Mouse (Mus musculus) 3T3-L1 (cell line): ENCODE data around the gene Pgp.
"Not testable (repeated sequence)": the region's sequence is repeated elsewhere in the genome, so short reads cannot be mapped to it uniquely, and the experiment has no call there.

Source experiments
- DNase-seq: peaks from one replicate; pipeline ENCODE4 v3.0.0-alpha.2; 2015; ENCODE audit warnings: low read depth, low spot score

Gene Pgp

DNA sequence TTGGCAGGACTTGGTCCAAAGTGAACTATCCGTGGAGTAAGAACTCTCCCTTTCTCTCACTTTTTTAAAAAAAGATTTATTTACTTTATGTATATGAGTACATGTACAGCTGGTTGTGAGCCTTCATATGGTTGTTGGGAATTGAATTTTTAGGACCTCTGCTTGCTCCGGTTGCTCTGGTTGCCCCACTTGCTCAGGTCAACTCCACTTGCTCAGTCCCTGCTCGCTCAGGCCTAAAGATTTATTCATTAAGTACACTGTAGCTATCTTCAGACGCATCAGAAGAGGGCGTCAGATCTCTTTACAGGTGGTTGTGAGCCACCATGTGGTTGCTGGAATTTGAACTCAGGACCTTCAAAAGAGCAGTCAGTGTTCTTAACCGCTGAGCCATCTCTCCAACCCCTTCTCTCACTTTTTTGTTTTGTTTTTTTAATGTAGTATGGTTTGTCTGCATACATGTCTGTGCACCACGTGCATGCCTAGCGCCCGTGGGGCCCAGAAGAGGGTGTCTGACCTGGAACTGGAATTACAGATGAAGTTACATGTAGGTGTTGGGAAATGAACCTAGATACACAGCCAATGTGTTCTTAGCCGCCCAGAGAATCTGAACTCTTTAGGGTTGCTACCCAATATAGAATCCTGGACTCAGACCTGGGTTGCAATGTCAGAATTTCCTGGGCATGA, 14.5 kb upstream of the Pgp start:
- DNase-seq, result not testable (repeated sequence)

DNA sequence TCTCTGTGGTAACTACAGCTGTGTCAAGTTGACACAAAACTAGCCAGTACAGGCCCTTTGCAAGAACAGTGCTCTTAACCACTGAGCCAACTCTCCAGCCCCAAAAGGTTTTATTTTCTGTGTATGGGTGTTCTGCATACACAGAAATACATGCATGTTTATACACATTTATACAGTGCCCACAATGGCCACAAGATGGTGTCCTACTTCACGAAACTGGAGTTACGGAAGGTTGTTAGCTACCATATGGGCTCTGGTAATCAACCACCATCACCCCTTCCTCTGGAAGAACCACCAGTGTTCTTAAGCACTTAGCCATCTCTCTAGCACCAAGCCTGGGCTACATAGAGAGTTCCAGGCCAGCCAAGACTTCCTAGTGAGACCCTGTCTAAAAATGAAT, 8.6 kb upstream of the Pgp start:
- DNase-seq, result peak; percentile 86

DNA sequence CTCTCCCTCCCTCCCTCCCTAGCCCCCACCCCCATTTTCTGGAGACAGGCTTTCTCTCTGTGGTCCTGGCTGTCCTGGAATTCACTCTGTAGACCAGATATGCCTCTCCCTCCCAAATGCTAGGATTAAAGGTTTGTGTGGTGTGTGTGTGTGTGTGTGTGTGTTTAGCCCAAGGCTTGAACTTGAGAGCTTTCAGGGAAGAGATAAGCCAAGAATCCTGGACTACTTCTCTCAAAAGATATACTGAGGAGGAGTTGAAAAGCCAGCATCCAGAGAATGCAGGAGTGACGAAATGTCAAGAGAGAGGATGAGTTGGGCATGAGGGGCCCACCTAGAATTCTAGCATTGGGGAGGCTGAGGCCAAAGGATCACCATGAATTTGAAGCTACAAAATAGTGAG, 7.3 kb upstream of the Pgp start:
- DNase-seq, result no peak

DNA sequence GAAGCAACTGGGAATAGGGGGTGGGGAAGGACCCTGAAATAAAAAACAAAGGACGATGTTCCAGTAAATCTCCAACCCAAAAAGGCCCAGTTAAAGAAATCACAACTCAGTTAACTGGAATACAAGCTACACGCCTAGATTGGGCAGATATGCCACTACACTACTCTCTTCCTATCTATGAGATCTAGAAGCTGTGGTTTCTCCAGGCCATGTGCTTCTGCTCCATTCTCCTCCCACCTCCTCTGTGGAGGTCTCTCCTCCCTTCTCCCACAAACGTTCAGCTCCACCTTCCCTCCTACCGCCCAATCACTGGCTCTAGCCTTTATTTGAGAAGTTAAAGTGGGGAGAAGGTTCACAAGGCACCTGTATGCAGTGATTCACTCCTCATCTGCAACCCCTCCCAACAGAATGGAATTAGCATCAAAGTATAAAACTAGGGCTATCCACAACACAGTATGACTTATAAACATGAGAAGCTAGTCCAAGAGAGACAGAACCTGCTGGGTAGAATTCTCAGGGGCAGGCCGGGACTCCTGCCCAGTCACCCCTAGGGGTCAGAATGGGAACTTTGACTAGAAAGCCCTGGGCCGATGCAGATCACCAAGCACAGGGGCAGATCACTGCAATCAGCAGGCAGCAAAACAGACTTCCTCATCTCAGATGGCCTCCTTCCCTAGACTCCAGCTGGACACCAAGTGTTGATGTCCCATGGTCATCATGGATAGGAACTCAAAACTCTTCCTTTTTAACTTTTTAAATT, 6.6 kb upstream of the Pgp start:
- peak; percentile 63 for DNase-seq

DNA sequence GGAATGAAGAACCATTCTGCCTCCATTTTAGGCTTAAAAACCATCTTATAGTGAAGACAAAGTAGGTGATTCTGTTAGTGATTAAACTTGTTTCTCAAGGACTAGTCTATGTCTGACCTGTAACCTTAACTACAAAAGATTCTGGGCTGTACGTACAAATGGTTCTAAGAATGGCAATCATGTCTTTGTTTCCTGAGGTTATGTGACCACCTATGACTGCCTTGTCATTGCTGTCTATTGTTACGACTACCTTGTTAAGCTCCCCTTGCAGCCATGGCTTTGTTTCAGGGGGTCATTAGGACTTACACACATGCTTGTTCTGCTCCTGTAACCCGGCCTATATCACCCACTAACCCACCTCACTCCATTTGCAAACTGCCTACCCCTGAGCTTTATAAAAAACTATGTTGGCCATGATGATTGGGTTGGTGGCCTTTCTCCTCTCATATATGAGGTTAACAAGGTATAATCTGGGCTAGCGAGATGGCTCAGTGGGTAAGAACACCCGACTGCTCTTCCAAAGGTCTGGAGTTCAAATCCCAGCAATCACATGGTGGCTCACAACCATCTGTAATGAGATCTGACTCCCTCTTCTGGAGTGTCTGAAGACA, 1.5 kb upstream of the Pgp start:
- DNase-seq, result no peak

DNA sequence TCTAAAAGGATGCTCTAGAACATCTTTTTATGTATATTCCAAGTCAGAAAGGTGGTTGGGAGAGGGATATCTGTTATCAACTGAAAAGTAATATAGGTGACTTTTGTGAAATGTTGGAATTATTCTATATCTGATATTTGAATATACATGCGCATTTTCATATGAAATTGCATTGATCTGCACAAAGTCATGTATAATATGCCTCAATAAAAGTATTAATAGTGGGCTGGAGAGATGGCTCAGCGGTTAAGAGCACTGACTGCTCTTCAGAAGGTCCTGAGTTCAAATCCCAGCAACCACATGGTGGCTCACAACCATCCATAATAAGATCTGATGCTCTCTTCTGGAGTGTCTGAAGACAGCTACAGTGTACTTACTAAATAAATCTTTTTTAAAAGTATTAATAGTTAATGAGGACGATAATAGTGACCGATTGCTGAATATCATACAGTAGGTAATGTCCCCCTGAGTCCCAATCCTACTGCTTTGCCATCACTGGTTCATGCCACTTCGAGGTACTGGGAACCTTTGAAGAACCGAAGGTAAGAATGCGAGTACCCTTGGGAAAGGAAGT, 769 bp upstream of the Pgp start:
- no peak for DNase-seq

DNA sequence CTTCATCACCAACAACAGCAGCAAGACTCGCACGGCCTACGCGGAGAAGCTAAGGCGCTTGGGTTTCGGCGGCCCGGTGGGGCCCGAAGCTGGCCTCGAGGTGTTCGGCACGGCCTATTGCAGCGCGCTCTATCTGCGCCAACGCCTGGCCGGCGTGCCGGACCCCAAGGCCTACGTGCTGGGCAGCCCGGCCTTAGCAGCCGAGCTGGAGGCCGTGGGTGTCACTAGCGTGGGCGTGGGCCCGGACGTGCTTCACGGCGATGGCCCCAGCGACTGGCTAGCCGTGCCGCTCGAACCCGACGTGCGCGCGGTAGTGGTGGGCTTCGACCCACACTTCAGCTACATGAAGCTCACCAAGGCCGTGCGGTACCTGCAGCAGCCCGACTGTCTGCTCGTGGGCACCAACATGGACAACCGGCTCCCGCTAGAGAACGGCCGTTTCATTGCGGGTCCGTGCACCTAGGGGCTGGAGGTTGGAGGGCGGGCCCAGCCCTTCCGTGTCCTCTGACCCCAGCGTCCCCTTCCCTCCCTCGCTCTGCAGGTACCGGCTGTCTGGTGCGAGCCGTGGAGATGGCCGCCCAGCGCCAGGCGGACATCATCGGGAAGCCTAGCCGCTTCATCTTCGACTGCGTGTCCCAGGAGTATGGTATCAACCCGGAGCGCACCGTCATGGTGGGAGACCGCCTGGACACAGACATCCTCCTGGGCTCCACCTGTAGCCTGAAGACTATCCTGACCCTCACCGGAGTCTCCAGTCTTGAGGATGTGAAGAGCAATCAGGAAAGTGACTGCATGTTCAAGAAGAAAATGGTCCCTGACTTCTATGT, 722 bp downstream of the Pgp start:
- peak; percentile 44 for DNase-seq

DNA sequence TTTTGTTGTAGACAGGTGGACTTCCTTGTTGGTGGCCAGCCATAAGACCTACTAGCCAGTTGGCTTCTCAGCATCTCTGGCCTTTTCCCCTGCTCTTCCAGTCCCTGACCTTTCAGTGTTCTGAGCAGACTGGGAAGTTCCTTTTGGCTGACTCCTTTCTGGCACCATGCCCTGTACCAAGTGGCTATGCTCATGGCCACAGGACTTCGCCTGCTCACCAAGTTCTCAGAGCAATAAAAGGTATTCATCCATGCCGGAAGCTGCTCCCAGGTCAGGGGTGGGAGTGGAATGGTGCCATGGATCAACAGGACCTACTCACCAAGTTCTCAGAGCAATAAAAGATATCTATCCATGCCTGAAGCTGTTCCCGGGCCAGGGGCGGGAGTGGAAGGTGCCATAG, 2.3 kb downstream of the Pgp start:
- peak; percentile 71 for DNase-seq

DNA sequence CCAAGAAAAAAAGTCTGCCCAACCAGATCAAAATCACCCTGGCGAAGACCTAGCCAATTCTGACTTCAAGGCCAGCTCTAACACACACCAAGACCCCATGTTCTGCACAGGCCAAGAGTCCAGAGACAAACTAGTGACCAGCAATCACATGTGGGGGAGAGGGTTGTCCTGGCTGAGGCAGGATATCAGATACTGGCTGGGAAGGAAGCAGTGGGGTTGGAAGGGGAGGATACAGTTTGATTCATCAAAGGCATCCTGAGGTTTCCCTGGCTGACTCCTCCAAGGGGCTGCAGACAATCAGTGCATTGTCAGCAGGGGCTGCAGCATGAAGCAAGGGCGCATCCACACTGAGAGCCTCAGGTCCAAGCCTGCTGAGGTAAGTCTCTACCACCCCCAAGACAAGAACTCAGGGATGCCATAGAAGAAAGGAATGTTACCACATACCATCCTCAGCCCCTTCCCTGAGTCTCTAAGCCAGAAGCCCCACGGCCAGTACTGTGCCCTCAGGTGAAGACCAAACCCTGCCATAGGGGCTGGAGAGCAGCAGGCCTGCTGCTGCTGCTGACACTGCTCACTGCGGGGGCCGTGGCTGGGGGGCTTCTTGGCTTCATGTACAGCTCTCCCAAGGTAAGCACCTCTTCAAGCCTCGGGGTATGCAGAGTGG, 3.6 kb downstream of the Pgp start, which contains the start of gene Bricd5:
TSS of gene Bricd5 (plus strand) at position 273 of the 664 bp plus-strand sequence.
- DNase-seq, result no peak

DNA sequence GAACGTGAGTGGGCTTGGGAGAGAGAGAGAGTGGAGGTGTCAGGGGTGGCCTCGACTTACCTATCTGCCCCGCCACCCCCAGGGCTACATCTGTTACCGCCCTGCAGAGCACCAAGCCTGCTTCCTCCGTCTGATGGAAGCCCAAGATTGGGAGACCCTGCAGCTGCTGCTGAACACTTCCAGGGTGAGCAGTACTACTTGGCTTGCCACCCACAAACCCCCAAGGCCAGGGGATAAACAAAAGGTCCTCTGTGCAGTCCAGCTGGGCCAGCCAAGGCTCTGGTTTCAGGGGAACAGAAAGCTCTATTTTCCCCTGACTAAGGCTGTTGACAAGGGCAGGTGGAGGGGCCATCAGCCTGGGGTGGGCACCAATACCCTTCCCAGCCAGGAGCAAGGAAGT, 4.4 kb downstream of the Pgp start:
- no peak for DNase-seq

DNA sequence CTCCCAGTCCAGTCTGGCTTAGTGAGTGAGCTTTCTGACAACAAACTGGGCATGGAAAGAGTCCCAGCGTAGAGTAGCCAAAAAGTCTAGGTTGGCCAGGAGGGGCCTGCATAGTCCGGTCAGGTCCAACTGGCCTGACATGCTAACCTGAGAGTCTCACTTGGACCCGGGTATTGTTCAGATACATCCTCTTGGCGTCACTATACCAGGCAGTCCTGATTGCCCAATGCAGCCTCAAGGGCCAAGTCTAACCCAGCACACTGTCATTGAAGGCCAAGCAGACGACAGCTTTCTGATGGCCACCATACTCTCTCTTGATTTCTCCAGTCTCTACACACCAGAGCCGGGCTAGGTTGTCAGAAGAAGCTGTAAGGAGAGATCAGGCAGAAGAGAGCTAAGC, 5.4 kb downstream of the Pgp start:
- no peak for DNase-seq

DNA sequence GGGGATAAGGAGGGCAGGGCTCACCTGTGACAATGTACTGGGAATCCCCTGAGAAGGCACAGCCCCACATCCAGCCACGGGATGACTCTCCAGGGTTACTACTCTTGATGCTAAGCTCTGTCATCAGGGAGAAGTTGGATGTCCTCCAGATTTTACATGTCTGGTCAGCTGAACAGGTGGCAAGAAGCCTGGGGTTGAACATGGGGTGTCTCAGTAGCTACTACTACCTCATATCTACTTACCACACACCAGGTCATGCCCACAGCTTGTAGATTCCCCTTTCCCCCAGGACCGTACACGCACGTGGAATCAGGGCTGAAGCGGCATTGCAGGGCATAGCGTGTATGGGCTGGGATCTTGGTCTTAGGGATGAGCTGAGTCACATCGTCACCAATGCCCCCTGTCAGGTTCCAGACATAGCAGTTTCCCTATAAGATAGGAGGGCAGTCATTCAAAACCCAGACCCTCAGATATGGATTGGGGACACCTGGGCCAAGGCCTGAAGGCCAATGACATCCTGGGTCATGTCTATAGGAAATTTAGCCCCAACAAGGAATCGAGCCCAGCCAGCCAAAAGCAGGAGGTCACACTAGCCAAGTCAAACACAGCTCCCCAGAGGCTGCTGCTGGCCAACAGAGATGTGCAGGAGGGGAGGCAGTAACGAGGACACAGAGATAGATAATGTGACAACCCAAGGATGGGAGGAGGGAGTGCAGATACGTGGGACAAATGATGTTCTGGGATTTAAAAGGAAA, 6.0 kb downstream of the Pgp start:
- DNase-seq, result no peak

DNA sequence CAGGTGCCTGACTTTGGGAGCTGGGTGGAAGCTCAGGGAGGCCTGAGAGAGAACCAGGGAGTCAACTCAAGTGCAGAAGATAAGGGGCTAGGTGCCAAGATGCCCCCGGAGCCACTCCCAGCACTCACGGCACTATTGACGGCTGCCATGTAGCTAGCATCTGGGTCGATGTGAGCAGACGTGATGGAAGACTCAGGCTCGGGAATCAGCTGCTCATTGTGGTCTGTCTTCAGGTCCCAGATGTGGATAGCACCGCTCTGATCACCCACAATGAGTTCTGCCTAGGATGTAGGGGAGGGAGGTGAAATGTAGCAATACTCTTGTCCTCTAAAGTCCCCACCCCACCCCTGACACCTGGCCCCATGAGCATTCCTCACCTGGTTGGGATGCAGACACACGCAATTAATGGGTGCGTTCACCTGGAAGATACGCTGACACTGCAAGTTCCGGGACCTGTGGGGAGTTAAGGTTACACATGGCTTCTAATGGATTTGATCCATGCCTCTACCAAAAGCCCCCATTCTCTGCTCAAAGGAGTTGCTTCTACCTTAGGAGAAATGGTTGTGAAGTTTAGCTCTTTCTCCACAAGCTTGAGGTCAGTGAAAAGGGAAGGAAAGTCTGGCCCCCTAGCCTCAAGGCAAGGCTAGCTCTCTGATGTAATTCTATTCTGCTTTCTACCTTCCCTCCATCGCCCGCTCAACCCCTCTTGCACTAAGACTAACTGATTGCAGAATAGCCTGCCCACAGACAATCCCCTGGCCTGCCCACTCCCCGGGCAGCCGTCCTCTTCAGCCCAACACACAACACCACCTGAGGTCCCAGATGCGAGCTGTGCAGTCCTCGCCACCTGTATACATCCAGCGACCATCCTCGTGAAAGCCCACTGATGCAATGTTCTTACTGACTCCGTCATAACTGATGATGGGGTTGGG, 7.1 kb downstream of the Pgp start:
- DNase-seq, result no peak

DNA sequence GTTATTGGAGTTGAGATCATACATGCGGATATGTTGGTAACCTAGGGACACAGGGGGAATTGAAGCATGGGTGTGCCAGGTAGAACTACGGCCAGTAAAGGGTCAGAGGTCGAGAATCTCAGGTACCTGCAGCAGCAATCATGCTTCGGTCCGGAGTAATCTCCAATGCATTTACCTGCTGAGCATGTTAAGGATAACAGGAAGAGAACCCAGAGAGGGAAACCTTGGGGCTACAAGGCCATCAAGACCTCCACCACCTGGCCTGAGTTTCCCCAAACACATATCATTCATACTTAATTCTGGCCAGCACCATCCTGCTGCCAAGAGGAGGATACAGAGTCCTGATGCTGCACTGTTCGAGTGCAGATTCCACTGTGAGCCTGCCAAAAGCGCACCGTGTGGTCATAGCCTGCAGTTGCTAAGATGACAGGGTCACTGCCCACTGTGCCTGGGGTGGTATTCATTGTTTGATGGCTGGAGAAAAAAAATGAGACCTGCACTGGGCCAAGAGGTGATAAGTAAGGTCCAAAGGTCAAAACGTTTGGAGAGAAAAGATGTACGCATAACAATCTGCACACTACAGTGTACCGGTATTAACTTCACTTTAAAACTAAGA, 7.9 kb downstream of the Pgp start:
- peak; percentile 60 for DNase-seq

DNA sequence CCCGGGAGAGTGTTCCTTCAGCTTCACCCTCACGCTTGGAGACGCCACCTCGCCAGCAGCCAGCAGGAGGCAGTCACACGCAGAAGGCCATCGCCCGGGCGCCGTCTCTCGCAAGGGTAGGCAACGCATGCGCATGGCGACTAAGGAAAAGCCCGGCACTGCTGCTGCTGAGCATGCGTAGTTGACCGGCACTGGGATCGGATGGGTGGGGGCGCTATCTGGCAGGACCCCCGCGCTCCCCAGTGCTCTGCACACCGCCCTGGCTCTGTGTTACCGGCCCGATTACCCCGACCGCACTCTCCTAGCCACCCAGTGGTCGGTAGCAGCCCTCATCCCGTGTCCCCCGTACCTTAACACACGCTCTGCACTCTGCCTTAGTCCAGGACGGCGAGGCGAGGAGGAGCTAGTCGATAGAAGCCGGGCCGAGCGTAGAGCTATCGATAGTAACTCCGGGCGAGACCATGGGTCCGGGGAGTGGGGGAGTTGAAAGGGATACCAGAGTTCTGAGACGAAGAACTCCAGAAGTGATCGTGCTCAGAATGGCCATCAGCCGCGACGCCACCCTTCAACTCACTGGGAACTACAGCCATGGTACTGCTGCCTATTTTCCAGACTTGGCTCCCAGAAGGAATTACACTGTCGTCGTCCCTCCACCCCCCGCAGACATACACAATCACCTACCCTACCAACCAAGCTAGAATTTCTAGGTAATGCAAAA, 8.6 kb downstream of the Pgp start, which contains the start of gene Mlst8:
TSS of gene Mlst8 (minus strand) at position 416 of the 718 bp plus-strand sequence.
- DNase-seq, result peak; percentile 97

DNA sequence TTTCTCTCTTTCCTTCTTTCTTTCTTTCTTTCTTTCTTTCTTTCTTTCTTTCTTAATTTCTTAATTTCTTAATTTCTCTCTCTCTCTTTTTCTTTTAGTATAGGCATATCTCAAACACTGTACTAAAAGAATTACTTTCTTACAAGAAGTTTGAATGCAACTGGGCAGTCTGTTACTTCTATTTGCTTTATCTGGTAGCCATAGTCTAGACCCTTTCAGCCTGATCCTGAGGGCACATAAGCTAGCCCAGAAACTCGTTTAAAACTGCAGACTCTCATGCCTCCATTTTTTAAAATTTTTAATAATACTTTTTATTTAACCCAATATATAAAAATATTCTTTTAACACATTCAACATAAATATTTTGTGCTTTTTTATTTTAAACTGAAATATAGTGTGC, 9.2 kb downstream of the Pgp start:
- DNase-seq, result no peak

DNA sequence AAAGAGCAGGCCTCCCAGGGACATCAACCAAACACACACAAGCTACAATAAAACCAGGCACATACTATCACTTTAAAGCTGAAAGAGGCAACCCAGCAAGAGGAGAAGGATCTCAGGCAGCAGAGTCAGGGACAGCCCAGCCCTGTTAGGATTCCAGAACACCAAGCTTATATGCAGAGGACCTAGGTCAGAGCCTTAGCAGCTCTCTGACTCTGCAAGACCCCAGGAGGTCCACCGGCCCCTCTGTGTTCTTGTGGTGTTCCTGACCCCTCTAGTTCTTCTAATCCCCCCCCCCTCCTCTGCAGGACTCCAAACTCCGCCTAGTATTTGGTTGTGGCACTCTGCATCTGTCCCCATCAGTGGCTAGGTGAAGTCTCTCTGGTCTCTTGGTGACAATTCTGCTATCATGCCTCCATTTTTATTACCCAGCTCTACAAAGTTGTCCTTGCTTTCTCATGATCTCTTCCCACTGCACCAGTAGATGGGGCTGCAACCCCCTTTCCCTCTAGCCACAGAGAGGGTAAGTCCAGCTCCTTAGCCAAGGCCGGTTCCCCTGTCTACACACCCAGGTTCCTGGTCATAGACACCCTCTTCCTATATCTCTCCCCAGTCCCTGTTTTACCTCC, 10.1 kb downstream of the Pgp start:
- peak; percentile 68 for DNase-seq
